In the genomic region with DNA sequence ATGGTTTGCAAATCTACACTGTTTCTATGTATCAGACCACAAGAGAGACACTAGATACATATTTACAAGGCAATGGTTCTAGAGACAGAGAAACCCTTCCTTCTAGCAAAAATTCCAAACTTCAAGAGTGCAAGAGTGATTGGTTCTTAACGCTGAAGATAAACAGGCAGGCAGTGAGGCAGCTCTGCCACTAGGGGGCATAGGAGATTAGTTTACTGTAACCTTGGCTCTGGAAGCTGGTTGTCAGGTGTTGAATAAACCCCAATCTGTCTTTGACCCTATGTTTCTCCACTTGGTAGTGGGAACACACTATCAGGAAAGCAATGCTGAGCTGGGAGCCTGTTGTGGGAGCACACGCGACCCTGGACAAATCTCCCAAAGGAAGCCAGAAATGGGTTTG, we compare ENCODE assay signal across 9 mouse cellular contexts. TPM values are rescaled to one million over a fixed set of nuclear protein-coding genes. Genes with fewer than 3 reads are reported as not detected.
DNase-seq lines count a peak whose midpoint lies in the region; ATAC-seq and TF ChIP-seq lines count a peak whose summit lies in the region.
"Had no signal": no experiment of that assay in that cellular context is flagged by ENCODE, and none has a peak within 500 bp of the region (broad histone marks: within the 10 kb centered on the region; RNA-seq: fewer than 3 reads in every experiment).

No protein-coding gene starts in this region.

- no peak overlapping the region for H3K4me3 ChIP-seq in heart, postnatal 0 days (ENCODE audit: low read depth, low read length)
- H3K4me3 ChIP-seq: myocyte had no signal

- intact Hi-C loops in left cerebral cortex, postnatal 25 days (cut with DNase I), result loop anchor here (2.0 to 5.0 kb wide), 2 partner anchors 134 to 217 kb away; no protein-coding TSS in a partner anchor

- H3K27ac ChIP-seq in heart, postnatal 0 days (ENCODE audit: low read depth), result no peak overlapping the region

- H3K27me3 ChIP-seq in heart, postnatal 0 days (ENCODE audit: control insufficient read depth, insufficient read depth, low read length), result no peaks in the 10 kb centered on the region

- peak; percentile 94 for TF ChIP-seq CTCF in heart, postnatal 0 days (IDR thresholded peaks at IDR 0.05; ENCODE audit: low read depth)

- H3K4me2 ChIP-seq in heart, postnatal 0 days (ENCODE audit: low read depth, low read length), result no peak overlapping the region

- DNase-seq in left cerebral cortex, adult 18-20 months (ENCODE audit: low spot score in 2 of 2), result peak; percentile 63 to 70
- DNase-seq in left cerebral cortex, adult 11 months (ENCODE audit: low spot score), result no peak
- peak; percentile 46 for DNase-seq in Muller cell, postnatal 12 days (ENCODE audit: inconsistent ontology term)
- peak; percentile 73 for DNase-seq in cerebellum, adult 9-11 months
- peak; percentile 62 for DNase-seq in heart, postnatal 0 days (ENCODE audit: low spot score)
- DNase-seq in left cerebral cortex, postnatal 25 days (ENCODE audit: low spot score in 2 of 2), result peak; percentile 74 to 81
- peak; percentile 69 for DNase-seq in thymus, postnatal 25 days

- no peaks in the 10 kb centered on the region for H3K9me3 ChIP-seq in heart, postnatal 0 days (replicated peaks; ENCODE audit: control insufficient read depth, low read length)

- no peak for TF ChIP-seq EP300 in heart, postnatal 0 days (IDR thresholded peaks at IDR 0.05; ENCODE audit: low read depth)

- H3K4me1 ChIP-seq in heart, postnatal 0 days (ENCODE audit: control insufficient read depth, insufficient read depth), result peaks cover 6% of the 10 kb centered on the region; the same call in 1 of the 2 replicates

- H3K9ac ChIP-seq in heart, postnatal 0 days (replicated peaks; ENCODE audit: low read depth, low read length), result no peak overlapping the region

- whole genome bisulfite sequencing in heart, postnatal 0 days, result 6% methylated on average over 3 of the region's 3 CpGs

- ATAC-seq in heart, postnatal 0 days (ENCODE audit: insufficient read depth, low read depth), result no peak
- ATAC-seq in neutrophil, adult 5-6 weeks (ENCODE audit: extremely low read depth, insufficient number of reproducible peaks, low FRiP score, poor library complexity, severe bottlenecking), result peak; percentile 55; the same call in 1 of the 2 replicates

- no peaks in the 10 kb centered on the region for H3K36me3 ChIP-seq in heart, postnatal 0 days (replicated peaks; ENCODE audit: control insufficient read depth, insufficient read depth, low read length)

RNA-seq across cellular contexts. Expression of a gene that starts 3.9 kb away (rescaled TPM):
- total RNA-seq in left cerebral cortex, adult 18-20 months (2021), result 1,000 to 10,000 TPM; 1,209 to 1,218 TPM
- total RNA-seq in heart, postnatal 0 days (2014; rRNA removed; ENCODE audit: low replicate concordance), result 238 and 355 TPM in 2 replicates
- 552 and 570 TPM in 2 replicates for polyA plus RNA-seq in heart, postnatal 0 days (2015; fragmentation: Nextera tagmentation; extraction: Ambion mirVana)
- 1,000 to 10,000 TPM; 1,342 to 1,424 TPM for total RNA-seq in left cerebral cortex, postnatal 25 days (2021)
- total RNA-seq in neutrophil, adult 5-6 weeks (2017), result 98.2 and 104 TPM in 2 replicates

RNA-seq across cellular contexts. Expression of a gene that starts 9.9 kb away (rescaled TPM):
- total RNA-seq in left cerebral cortex, adult 18-20 months (2021), result 10 to 100 TPM; 27.3 to 38.0 TPM
- 33.7 and 34.4 TPM in 2 replicates for total RNA-seq in heart, postnatal 0 days (2014; rRNA removed; ENCODE audit: low replicate concordance)
- 24.4 and 28.0 TPM in 2 replicates for polyA plus RNA-seq in heart, postnatal 0 days (2015; fragmentation: Nextera tagmentation; extraction: Ambion mirVana)
- 10 to 100 TPM; 25.9 to 28.3 TPM for total RNA-seq in left cerebral cortex, postnatal 25 days (2021)
- 45.5 and 49.4 TPM in 2 replicates for total RNA-seq in neutrophil, adult 5-6 weeks (2017)

RNA-seq across cellular contexts. Expression of a gene that starts 22.7 kb away (rescaled TPM):
- total RNA-seq in left cerebral cortex, adult 18-20 months (2021), result 100 to 1,000 TPM; 114 to 120 TPM
- 36.6 and 43.2 TPM in 2 replicates for total RNA-seq in heart, postnatal 0 days (2014; rRNA removed; ENCODE audit: low replicate concordance)
- 31.7 and 35.4 TPM in 2 replicates for polyA plus RNA-seq in heart, postnatal 0 days (2015; fragmentation: Nextera tagmentation; extraction: Ambion mirVana)
- 100 to 1,000 TPM; 109 to 112 TPM for total RNA-seq in left cerebral cortex, postnatal 25 days (2021)
- total RNA-seq in neutrophil, adult 5-6 weeks (2017), result 57.5 and 63.3 TPM in 2 replicates

RNA-seq across cellular contexts. Expression of a gene that starts 31.9 kb away (rescaled TPM):
- total RNA-seq in left cerebral cortex, adult 18-20 months (2021), result 10 to 100 TPM; 62.8 to 66.6 TPM
- 9.1 and 19.3 TPM in 2 replicates for total RNA-seq in heart, postnatal 0 days (2014; rRNA removed; ENCODE audit: low replicate concordance)
- polyA plus RNA-seq in heart, postnatal 0 days (2015; fragmentation: Nextera tagmentation; extraction: Ambion mirVana), result 2.8 and 2.9 TPM in 2 replicates
- total RNA-seq in left cerebral cortex, postnatal 25 days (2021), result 10 to 100 TPM; 63.7 to 68.9 TPM
- 0.35 and 0.37 TPM in 2 replicates for total RNA-seq in neutrophil, adult 5-6 weeks (2017)

RNA-seq across cellular contexts. Expression of a gene that starts 35.9 kb away (rescaled TPM):
- 1 to 10 TPM; 8.1 to 8.5 TPM for total RNA-seq in left cerebral cortex, adult 18-20 months (2021)
- total RNA-seq in heart, postnatal 0 days (2014; rRNA removed; ENCODE audit: low replicate concordance), result 5.1 and 7.3 TPM in 2 replicates
- polyA plus RNA-seq in heart, postnatal 0 days (2015; fragmentation: Nextera tagmentation; extraction: Ambion mirVana), result 0.59 and 0.74 TPM in 2 replicates
- 10 to 100 TPM in 1 of 2 experiments, 1 to 10 TPM in 1; 9.8 to 10.8 TPM for total RNA-seq in left cerebral cortex, postnatal 25 days (2021)
- total RNA-seq in neutrophil, adult 5-6 weeks (2017), result not detected in 2 replicates
